Mouse (Mus musculus) erythroblast, embryonic 14.5 days (primary cell): ENCODE data around the gene Tbcel.

Experiments
- GATA1 ChIP-seq: IDR thresholded peaks from 2 replicates; pipeline ENCODE4 v1.6.1; 2012; ENCODE audit warnings: low read length, inconsistent platforms, mixed read lengths
- TAL1 ChIP-seq: IDR thresholded peaks from 3 replicates; pipeline ENCODE4 v1.6.1; 2012; ENCODE audit warnings: low read length, inconsistent platforms, mixed read lengths

DNA sequence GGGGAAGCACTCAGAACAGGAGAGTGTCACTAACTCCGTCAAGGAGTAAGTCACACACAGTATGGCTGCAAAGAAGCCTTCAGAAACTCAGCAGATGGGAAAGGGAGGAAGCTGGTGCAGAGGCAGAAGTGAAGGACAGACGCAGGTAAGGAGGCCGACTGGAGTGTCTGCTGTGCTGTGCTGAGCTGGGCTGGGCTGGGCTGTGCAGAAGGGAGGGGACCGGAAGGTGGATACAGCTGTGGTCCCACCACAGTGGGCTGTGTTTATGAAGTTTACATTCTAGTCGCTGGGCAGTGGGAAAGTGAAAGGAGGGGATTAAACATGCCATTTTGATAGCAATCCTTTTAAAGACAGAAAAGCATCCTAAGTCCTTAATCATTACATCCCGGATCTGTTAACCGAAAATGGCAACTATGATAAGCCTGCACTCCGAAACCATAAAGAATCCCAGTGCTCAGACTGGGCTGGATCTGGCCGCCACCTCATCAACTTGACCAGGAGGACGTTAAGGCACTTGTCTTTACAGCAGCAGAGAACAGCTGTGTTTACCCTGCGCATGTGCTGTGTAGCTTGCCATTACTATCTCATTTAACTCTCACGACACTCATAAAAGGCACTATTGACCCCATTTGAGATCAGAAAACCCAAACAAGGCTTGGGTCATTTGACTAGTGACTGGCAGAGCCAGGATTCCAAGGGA lies 40.3 kb downstream of the Tbcel start:
- TF ChIP-seq GATA1 (no peak), TAL1 (no peak)
